7 mouse cellular contexts compared by ENCODE assay signal in the genomic region with DNA sequence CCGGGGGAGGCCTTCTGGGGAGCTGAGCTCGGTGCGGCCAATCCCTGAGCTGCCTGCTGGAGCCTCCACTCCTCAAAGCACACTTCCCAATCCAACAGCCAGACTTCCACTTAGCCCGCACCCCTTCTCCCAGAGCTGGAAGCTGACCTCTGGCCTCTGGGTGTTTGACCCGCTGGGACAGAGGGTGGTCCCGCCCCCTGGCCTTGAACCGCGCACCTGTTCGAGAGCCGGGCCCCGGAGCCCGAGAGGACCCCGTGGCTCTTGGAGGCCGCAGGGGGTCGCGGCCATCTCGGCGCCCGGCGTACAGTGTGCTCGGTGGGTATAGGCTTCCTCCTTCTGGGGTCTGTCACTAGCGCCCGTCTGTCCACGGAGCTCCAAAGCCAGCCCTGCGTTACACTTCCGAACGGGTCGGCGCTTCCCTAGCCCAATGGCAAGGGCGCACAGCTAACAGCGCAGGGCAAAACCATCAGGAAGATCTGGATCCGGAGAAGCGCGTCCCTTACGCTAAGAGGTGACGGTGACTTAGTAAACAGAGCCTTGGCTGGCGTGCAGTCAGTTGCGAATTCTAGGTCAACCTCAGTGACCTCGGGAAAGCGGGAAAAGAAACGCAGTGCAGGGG. TPM values are rescaled to one million over a fixed set of nuclear protein-coding genes. Genes with fewer than 3 reads are reported as not detected.
DNase-seq lines count a peak whose midpoint lies in the region; ATAC-seq lines count a peak whose summit lies in the region.

No protein-coding gene starts in this region.

- no peaks in the 10 kb centered on the region for H3K9me3 ChIP-seq in heart, embryonic 14.5 days (ENCODE audit: control insufficient read depth, low read length)
- H3K9me3 ChIP-seq in liver, embryonic 13.5 days (replicated peaks): no peaks in the 10 kb centered on the region

- peak; percentile 57; the same call in 1 of the 2 replicates for ATAC-seq in heart, embryonic 14.5 days (ENCODE audit: insufficient number of reproducible peaks, insufficient read depth, low FRiP score, low read depth)
- ATAC-seq in liver, embryonic 13.5 days (ENCODE audit: low read depth): no peak

- 2% methylated on average over 41 of the region's 41 CpGs for WGBS in heart, embryonic 14.5 days
- WGBS in liver, embryonic 13.5 days (ENCODE audit: insufficient replicate concordance): under 1% methylated on average over 41 of the region's 41 CpGs

- H3K4me3 ChIP-seq in heart, embryonic 14.5 days (ENCODE audit: control insufficient read depth in 1 of 2, insufficient read depth in 1 of 2, low read depth in 1 of 2, low read length in 2 of 2): peak overlapping the region; percentile 42 to 46
- peak overlapping the region; percentile 10; the same call in 1 of the 2 replicates for H3K4me3 ChIP-seq in liver, embryonic 13.5 days (replicated peaks)

- peak overlapping the region in 1 of 2 experiments; percentile 29; a peak in 1 of 4 replicates for H3K27ac ChIP-seq in heart, embryonic 14.5 days (replicated peaks in 1 of 2; ENCODE audit: control insufficient read depth in 1 of 2, insufficient read depth in 1 of 2, low read depth in 2 of 2, low read length in 2 of 2)
- H3K27ac ChIP-seq in liver, embryonic 13.5 days: no peak overlapping the region

- H3K4me2 ChIP-seq in heart, embryonic 14.5 days (ENCODE audit: low read length): peak overlapping the region; percentile 84
- peak overlapping the region; percentile 19; the same call in 1 of the 2 replicates for H3K4me2 ChIP-seq in liver, embryonic 13.5 days

- H3K36me3 ChIP-seq in heart, embryonic 14.5 days (ENCODE audit: control insufficient read depth, insufficient read depth, low read length): no peaks in the 10 kb centered on the region
- H3K36me3 ChIP-seq in liver, embryonic 13.5 days: no peaks in the 10 kb centered on the region

- peaks cover 84% of the 10 kb centered on the region for H3K27me3 ChIP-seq in heart, embryonic 14.5 days (ENCODE audit: control insufficient read depth, insufficient read depth, low read length)
- peaks cover 80% of the 10 kb centered on the region for H3K27me3 ChIP-seq in liver, embryonic 13.5 days

- H3K9ac ChIP-seq in heart, embryonic 14.5 days (ENCODE audit: low read length): peak overlapping the region; percentile 67
- H3K9ac ChIP-seq in liver, embryonic 13.5 days: no peak overlapping the region

- DNase-seq in ES-CJ7 (ENCODE audit: low read depth, low spot score): peak; percentile 72
- DNase-seq in ZHBTc4 (ENCODE audit: low read depth, low spot score): peak; percentile 81
- no peak for DNase-seq in liver, embryonic 13.5 days
- no peak for DNase-seq in thymus, adult 18-20 months
- DNase-seq in gastrocnemius, postnatal 10 days: no peak
- no peak for DNase-seq in spleen, postnatal 10 days (ENCODE audit: low spot score in 2 of 2)

- H3K4me1 ChIP-seq in heart, embryonic 14.5 days (ENCODE audit: control insufficient read depth in 2 of 2, insufficient read depth in 2 of 2, low read length in 2 of 2): peaks cover 8 to 22% of the 10 kb centered on the region in 2 experiments; a peak in 3 of 4 replicates
- no peaks in the 10 kb centered on the region for H3K4me1 ChIP-seq in liver, embryonic 13.5 days (replicated peaks)

RNA-seq across cellular contexts. Expression of gene Tbx18, which starts 8.6 kb away (rescaled TPM):
- polyA plus RNA-seq in heart, embryonic 14.5 days (2014; fragmentation: Nextera tagmentation; extraction: Ambion mirVana): 11.6 and 13.2 TPM in 2 replicates
- polyA plus RNA-seq in liver, embryonic 13.5 days (2015; fragmentation: Nextera tagmentation; extraction: Ambion mirVana): 0.07 and 0.10 TPM in 2 replicates
- 1 to 10 TPM; 2.7 to 3.7 TPM for total RNA-seq in gastrocnemius, postnatal 10 days (2021)

Comparison
In these comparisons a context has a peak if more than half of its experiments do, and no peak if none do; other contexts are left out.
1. DNase-seq: peak in ES-CJ7 (single experiment) and ZHBTc4 (single experiment); none in liver, embryonic 13.5 days (single experiment), thymus, adult 18-20 months (0 of 2), gastrocnemius, postnatal 10 days (single experiment) and spleen, postnatal 10 days (0 of 2).
2. RNA of gene Tbx18, which starts 8.6 kb away (polyA plus RNA-seq): 11.6 to 13.2 TPM in heart, embryonic 14.5 days; 0.07 to 0.10 TPM in liver, embryonic 13.5 days; every median in the first group is over 10 times any median in the second.